8 mouse cellular contexts compared by ENCODE assay signal in genomic region chr12:69298281-69298680, GRCm38 (mm10). TPM values are rescaled to one million over a fixed set of nuclear protein-coding genes. Genes with fewer than 3 reads are reported as not detected.
A peak's percentile ranks its signal among the peaks of the same experiment; 100 is the strongest.
DNase-seq lines count a peak whose midpoint lies in the region; ATAC-seq lines count a peak whose summit lies in the region.

No protein-coding gene starts in this region.

- H3K9ac ChIP-seq in kidney, embryonic 14.5 days (ENCODE audit: low read depth, low read length): no peak overlapping the region
- H3K9ac ChIP-seq in embryonic facial prominence, embryonic 14.5 days (ENCODE audit: low read depth, low read length): no peak overlapping the region
- no peak overlapping the region for H3K9ac ChIP-seq in intestine, embryonic 16.5 days (ENCODE audit: low read depth, low read length)
- no peak overlapping the region for H3K9ac ChIP-seq in neural tube, embryonic 12.5 days

- H3K4me1 ChIP-seq in kidney, embryonic 14.5 days (ENCODE audit: control insufficient read depth, insufficient read depth, low read length): peaks cover 18% of the 10 kb centered on the region; the same call in 1 of the 2 replicates
- peaks cover 20% of the 10 kb centered on the region for H3K4me1 ChIP-seq in embryonic facial prominence, embryonic 14.5 days (ENCODE audit: control insufficient read depth, insufficient read depth, low read length)
- peaks cover 13% of the 10 kb centered on the region for H3K4me1 ChIP-seq in intestine, embryonic 16.5 days (ENCODE audit: control insufficient read depth, insufficient read depth, low read length)
- peaks cover 15% of the 10 kb centered on the region for H3K4me1 ChIP-seq in neural tube, embryonic 12.5 days

- peaks cover 30% of the 10 kb centered on the region for H3K36me3 ChIP-seq in kidney, embryonic 14.5 days (ENCODE audit: control insufficient read depth, insufficient read depth, low read length)
- H3K36me3 ChIP-seq in embryonic facial prominence, embryonic 14.5 days (ENCODE audit: control insufficient read depth, insufficient read depth, low read length): peaks cover 35% of the 10 kb centered on the region
- H3K36me3 ChIP-seq in intestine, embryonic 16.5 days (ENCODE audit: control insufficient read depth, insufficient read depth, low read length): peaks cover 10% of the 10 kb centered on the region
- peaks cover 34% of the 10 kb centered on the region for H3K36me3 ChIP-seq in neural tube, embryonic 12.5 days

- WGBS in kidney, embryonic 14.5 days: 89% methylated on average over 4 of the region's 4 CpGs
- 90% methylated on average over 4 of the region's 4 CpGs for WGBS in embryonic facial prominence, embryonic 14.5 days
- 90% methylated on average over 4 of the region's 4 CpGs for WGBS in intestine, embryonic 16.5 days
- WGBS in neural tube, embryonic 12.5 days: 91% methylated on average over 4 of the region's 4 CpGs

- H3K4me2 ChIP-seq in kidney, embryonic 14.5 days (replicated peaks; ENCODE audit: low read depth, low read length): peak overlapping the region; percentile 62; the same call in 1 of the 2 replicates
- peak overlapping the region; percentile 60 for H3K4me2 ChIP-seq in embryonic facial prominence, embryonic 14.5 days (ENCODE audit: low read depth, low read length)
- H3K4me2 ChIP-seq in intestine, embryonic 16.5 days (ENCODE audit: low read depth, low read length): peak overlapping the region; percentile 66; the same call in 1 of the 2 replicates
- H3K4me2 ChIP-seq in neural tube, embryonic 12.5 days (replicated peaks): peak overlapping the region; percentile 63

- H3K27ac ChIP-seq in kidney, embryonic 14.5 days (ENCODE audit: low read depth, low read length): no peak overlapping the region
- H3K27ac ChIP-seq in embryonic facial prominence, embryonic 14.5 days (replicated peaks; ENCODE audit: low read depth, low read length): no peak overlapping the region
- H3K27ac ChIP-seq in intestine, embryonic 16.5 days (ENCODE audit: low read length): no peak overlapping the region
- no peak overlapping the region for H3K27ac ChIP-seq in neural tube, embryonic 12.5 days

- H3K4me3 ChIP-seq in kidney, embryonic 14.5 days (ENCODE audit: low read length): peak overlapping the region; percentile 2; the same call in 1 of the 2 replicates
- H3K4me3 ChIP-seq in embryonic facial prominence, embryonic 14.5 days (ENCODE audit: low read depth, low read length): peak overlapping the region; percentile 97; the same call in 1 of the 2 replicates
- no peak overlapping the region for H3K4me3 ChIP-seq in intestine, embryonic 16.5 days (ENCODE audit: low read length)
- H3K4me3 ChIP-seq in neural tube, embryonic 12.5 days: peak overlapping the region; percentile 92; the same call in 1 of the 2 replicates

- no peaks in the 10 kb centered on the region for H3K27me3 ChIP-seq in kidney, embryonic 14.5 days (ENCODE audit: control insufficient read depth, insufficient read depth, low read length)
- H3K27me3 ChIP-seq in embryonic facial prominence, embryonic 14.5 days (replicated peaks; ENCODE audit: control insufficient read depth, insufficient read depth, low read length): no peaks in the 10 kb centered on the region
- H3K27me3 ChIP-seq in intestine, embryonic 16.5 days (replicated peaks; ENCODE audit: control insufficient read depth, insufficient read depth, low read length): no peaks in the 10 kb centered on the region
- no peaks in the 10 kb centered on the region for H3K27me3 ChIP-seq in neural tube, embryonic 12.5 days (replicated peaks)

- no peak for DNase-seq in kidney, postnatal 25 days
- no peak for DNase-seq in embryonic facial prominence, embryonic 14.5 days (ENCODE audit: low spot score)
- no peak for DNase-seq in thymus, postnatal 0 days (ENCODE audit: low spot score)
- DNase-seq in adrenal gland, postnatal 25 days: no peak

- no peaks in the 10 kb centered on the region for H3K9me3 ChIP-seq in kidney, embryonic 14.5 days (ENCODE audit: control insufficient read depth, low read length)
- H3K9me3 ChIP-seq in embryonic facial prominence, embryonic 14.5 days (ENCODE audit: control insufficient read depth, low read length): no peaks in the 10 kb centered on the region
- no peaks in the 10 kb centered on the region for H3K9me3 ChIP-seq in intestine, embryonic 16.5 days (ENCODE audit: control insufficient read depth, low read length)
- no peaks in the 10 kb centered on the region for H3K9me3 ChIP-seq in neural tube, embryonic 12.5 days

- ATAC-seq in kidney, embryonic 14.5 days (ENCODE audit: low FRiP score, low TSS enrichment): no peak
- ATAC-seq in embryonic facial prominence, embryonic 14.5 days (ENCODE audit: low read depth): no peak
- ATAC-seq in intestine, embryonic 16.5 days: no peak
- no peak for ATAC-seq in neural tube, embryonic 12.5 days (ENCODE audit: low FRiP score, low read depth)
- ATAC-seq in erythroid progenitor cell, adult 5-6 weeks (replicated peaks; ENCODE audit: low FRiP score, poor library complexity, severe bottlenecking): no peak

RNA-seq across cellular contexts. Expression of gene Klhdc2, which starts 1.8 kb away (rescaled TPM):
- 161 and 174 TPM in 2 replicates for polyA plus RNA-seq in kidney, embryonic 14.5 days (2014; fragmentation: Nextera tagmentation; extraction: Ambion mirVana)
- 124 and 133 TPM in 2 replicates for polyA plus RNA-seq in embryonic facial prominence, embryonic 14.5 days (2014; fragmentation: Nextera tagmentation; extraction: Ambion mirVana)
- polyA plus RNA-seq in intestine, embryonic 16.5 days (2015; fragmentation: Nextera tagmentation; extraction: Ambion mirVana): 87.8 and 91.7 TPM in 2 replicates
- 286 TPM in 2 replicates for polyA plus RNA-seq in neural tube, embryonic 12.5 days (2016; fragmentation: Nextera tagmentation; extraction: Ambion mirVana)
- total RNA-seq in erythroid progenitor cell, adult 5-6 weeks (2015; ENCODE audit: low replicate concordance): 68.7 and 75.7 TPM in 2 replicates
- 54.2 and 61.1 TPM in 2 replicates for total RNA-seq in erythroid progenitor cell, adult 5-6 weeks (2017; ENCODE audit: low replicate concordance)
- 37.9 and 38.8 TPM in 2 replicates for polyA plus RNA-seq in thymus, postnatal 0 days (2015; fragmentation: Nextera tagmentation; extraction: Ambion mirVana)
- total RNA-seq in adrenal gland, postnatal 25 days (2021): 54.6 and 65.0 TPM in 2 replicates

RNA-seq across cellular contexts. Expression of gene Klhdc1, which starts 57.3 kb away (rescaled TPM):
- 4.6 and 5.7 TPM in 2 replicates for polyA plus RNA-seq in kidney, embryonic 14.5 days (2014; fragmentation: Nextera tagmentation; extraction: Ambion mirVana)
- polyA plus RNA-seq in embryonic facial prominence, embryonic 14.5 days (2014; fragmentation: Nextera tagmentation; extraction: Ambion mirVana): 9.0 and 9.8 TPM in 2 replicates
- 5.2 and 5.4 TPM in 2 replicates for polyA plus RNA-seq in intestine, embryonic 16.5 days (2015; fragmentation: Nextera tagmentation; extraction: Ambion mirVana)
- 5.7 TPM in 2 replicates for polyA plus RNA-seq in neural tube, embryonic 12.5 days (2016; fragmentation: Nextera tagmentation; extraction: Ambion mirVana)
- 1.7 TPM in 1 of 2 replicates, not detected in the other for total RNA-seq in erythroid progenitor cell, adult 5-6 weeks (2015; ENCODE audit: low replicate concordance)
- 0.83 and 1.7 TPM in 2 replicates for total RNA-seq in erythroid progenitor cell, adult 5-6 weeks (2017; ENCODE audit: low replicate concordance)
- polyA plus RNA-seq in thymus, postnatal 0 days (2015; fragmentation: Nextera tagmentation; extraction: Ambion mirVana): 15.6 and 22.8 TPM in 2 replicates
- total RNA-seq in adrenal gland, postnatal 25 days (2021): 6.8 and 10.6 TPM in 2 replicates

RNA-seq across cellular contexts. Expression of gene Nemf, which starts 58.7 kb away (rescaled TPM):
- polyA plus RNA-seq in kidney, embryonic 14.5 days (2014; fragmentation: Nextera tagmentation; extraction: Ambion mirVana): 91.4 and 92.5 TPM in 2 replicates
- 65.8 and 75.1 TPM in 2 replicates for polyA plus RNA-seq in embryonic facial prominence, embryonic 14.5 days (2014; fragmentation: Nextera tagmentation; extraction: Ambion mirVana)
- polyA plus RNA-seq in intestine, embryonic 16.5 days (2015; fragmentation: Nextera tagmentation; extraction: Ambion mirVana): 56.3 and 66.2 TPM in 2 replicates
- polyA plus RNA-seq in neural tube, embryonic 12.5 days (2016; fragmentation: Nextera tagmentation; extraction: Ambion mirVana): 89.2 and 96.3 TPM in 2 replicates
- total RNA-seq in erythroid progenitor cell, adult 5-6 weeks (2015; ENCODE audit: low replicate concordance): 56.6 and 57.3 TPM in 2 replicates
- total RNA-seq in erythroid progenitor cell, adult 5-6 weeks (2017; ENCODE audit: low replicate concordance): 66.1 and 79.0 TPM in 2 replicates
- 84.3 and 93.2 TPM in 2 replicates for polyA plus RNA-seq in thymus, postnatal 0 days (2015; fragmentation: Nextera tagmentation; extraction: Ambion mirVana)
- 41.7 and 47.0 TPM in 2 replicates for total RNA-seq in adrenal gland, postnatal 25 days (2021)
